Mouse (Mus musculus): Measurements from ENCODE around the gene Med26.

DNA sequence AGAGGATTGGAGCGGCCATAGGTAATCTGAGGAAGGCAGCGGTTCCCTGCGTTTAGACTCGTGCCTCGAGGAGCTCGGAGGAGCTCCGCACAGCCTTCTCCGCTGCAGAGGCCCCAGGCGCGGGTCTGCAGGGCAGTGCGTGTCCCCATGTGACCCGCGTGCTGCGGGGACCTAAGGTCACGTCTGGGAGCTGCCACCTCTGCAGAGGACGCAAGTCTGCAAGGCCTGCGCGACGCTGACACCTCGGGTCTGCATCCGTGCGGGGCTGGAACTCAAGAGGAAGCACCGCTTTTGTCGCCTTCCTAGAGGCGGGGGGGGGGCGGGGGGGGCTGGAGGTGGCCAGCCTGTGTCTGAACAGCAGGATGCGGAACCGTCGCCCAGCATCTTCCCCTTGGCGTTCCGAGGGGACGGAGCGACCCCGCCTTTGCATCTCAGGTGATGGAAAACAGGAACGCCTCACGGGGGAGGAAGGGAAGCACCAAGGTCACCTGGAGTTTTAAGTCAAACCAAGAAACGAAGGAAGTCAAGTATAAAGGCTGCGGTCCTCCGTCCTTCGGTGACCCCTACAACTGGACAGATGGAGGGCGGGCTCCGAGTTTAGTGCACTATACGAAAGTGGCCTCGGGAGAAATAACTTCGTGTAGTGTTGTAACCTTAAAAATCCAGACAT lies 709 bp upstream of the Med26 start:
- TF ChIP-seq GATA1 (IDR thresholded peaks at IDR 0.05; ENCODE audit: low read length) (no peak), TAL1 (IDR thresholded peaks at IDR 0.05; ENCODE audit: low read length) (no peak)
